Mouse (Mus musculus): ENCODE results near the gene Mybphl. TPM values are rescaled to one million over a fixed set of nuclear protein-coding genes. Genes with fewer than 3 reads are reported as not detected.

Mybphl gene
- polyA plus RNA-seq, 1 experiment from 2014 or later: 41.5 TPM

Other genes starting within 250 kb of the Mybphl start
- gene Gnai3, start 218.8 kb upstream of the Mybphl start, polyA plus RNA-seq (2015; fragmentation: Nextera tagmentation; extraction: Ambion mirVana): 65.9 and 80.3 TPM in 2 replicates
- 0.05 and 0.16 TPM in 2 replicates for gene Gpr61, start 210.0 kb upstream of the Mybphl start, polyA plus RNA-seq (2015; fragmentation: Nextera tagmentation; extraction: Ambion mirVana)
- gene Amigo1, start 178.6 kb upstream of the Mybphl start, polyA plus RNA-seq (2015; fragmentation: Nextera tagmentation; extraction: Ambion mirVana): 3.0 and 3.2 TPM in 2 replicates
- 2.7 and 3.8 TPM in 2 replicates for gene Cyb561d1, start 163.7 kb upstream of the Mybphl start, polyA plus RNA-seq (2015; fragmentation: Nextera tagmentation; extraction: Ambion mirVana)
- gene Atxn7l2, start 154.0 kb upstream of the Mybphl start, polyA plus RNA-seq (2015; fragmentation: Nextera tagmentation; extraction: Ambion mirVana): 5.8 and 9.0 TPM in 2 replicates
- 2.0 and 2.2 TPM in 2 replicates for gene Sypl2, start 138.3 kb upstream of the Mybphl start, polyA plus RNA-seq (2015; fragmentation: Nextera tagmentation; extraction: Ambion mirVana)
- gene Psma5, start 108.0 kb upstream of the Mybphl start, polyA plus RNA-seq (2015; fragmentation: Nextera tagmentation; extraction: Ambion mirVana): 174 and 197 TPM in 2 replicates
- 10.2 and 13.9 TPM in 2 replicates for gene Sort1, start 80.8 kb upstream of the Mybphl start, polyA plus RNA-seq (2015; fragmentation: Nextera tagmentation; extraction: Ambion mirVana)
- gene Psrc1, start 18.9 kb downstream of the Mybphl start, polyA plus RNA-seq (2015; fragmentation: Nextera tagmentation; extraction: Ambion mirVana): 17.1 and 23.1 TPM in 2 replicates
- gene Celsr2, start 50.6 kb downstream of the Mybphl start, polyA plus RNA-seq (2015; fragmentation: Nextera tagmentation; extraction: Ambion mirVana): 2.4 and 3.6 TPM in 2 replicates
- gene Sars, start 80.3 kb downstream of the Mybphl start, polyA plus RNA-seq (2015; fragmentation: Nextera tagmentation; extraction: Ambion mirVana): 79.7 and 80.9 TPM in 2 replicates
- gene 1700013F07Rik, start 169.2 kb downstream of the Mybphl start, polyA plus RNA-seq (2015; fragmentation: Nextera tagmentation; extraction: Ambion mirVana): 0.19 TPM in 1 of 2 replicates, not detected in the other
- gene 5330417C22Rik, start 171.6 kb downstream of the Mybphl start, polyA plus RNA-seq (2015; fragmentation: Nextera tagmentation; extraction: Ambion mirVana): 1.0 and 1.7 TPM in 2 replicates
- 29.7 and 32.5 TPM in 2 replicates for gene Tmem167b, start 197.6 kb downstream of the Mybphl start, polyA plus RNA-seq (2015; fragmentation: Nextera tagmentation; extraction: Ambion mirVana)
- gene Taf13, start 206.8 kb downstream of the Mybphl start, polyA plus RNA-seq (2015; fragmentation: Nextera tagmentation; extraction: Ambion mirVana): 24.6 and 24.7 TPM in 2 replicates
- 7.0 and 8.8 TPM in 2 replicates for gene Wdr47, start 226.4 kb downstream of the Mybphl start, polyA plus RNA-seq (2015; fragmentation: Nextera tagmentation; extraction: Ambion mirVana)